Mouse (Mus musculus) lung, embryonic 16.5 days (tissue): ENCODE results near the gene Gm35315. TPM values are rescaled to one million over a fixed set of nuclear protein-coding genes. Genes with fewer than 3 reads are reported as not detected.
A peak's percentile ranks its signal among the peaks of the same experiment; 100 is the strongest.
"Not testable (repeated sequence)": the region's sequence is repeated elsewhere in the genome, so short reads cannot be mapped to it uniquely, and the experiment has no call there.

Experiments used
- ATAC-seq: fragments of 200-750 bp; cut with Nextera tagmentation; 2 replicates; pipeline ENCODE4 v1.8.0; 2017; ENCODE audit warnings: low read depth, mild to moderate bottlenecking, moderate library complexity
- H3K27ac ChIP-seq: fragments of 300-500 bp; sonication (generic); 2 replicates; pipeline ENCODE4 v1.5.1; 2014; ENCODE audit warnings: mild to moderate bottlenecking, control low read depth, low read length
- H3K27me3 ChIP-seq: fragments of 300-500 bp; sonication (generic); 2 replicates; pipeline ENCODE4 v1.6.1; 2014; ENCODE audit warnings: low read depth, low read length, mixed read lengths; ENCODE audit not compliant: control insufficient read depth, insufficient read depth
- H3K36me3 ChIP-seq: fragments of 300-500 bp; sonication (generic); 2 replicates; pipeline ENCODE4 v1.6.1; 2014; ENCODE audit warnings: low read length; ENCODE audit not compliant: control insufficient read depth, insufficient read depth
- H3K4me1 ChIP-seq: fragments of 300-500 bp; sonication (generic); replicated peaks from 2 replicates; pipeline ENCODE4 v1.6.1; 2014; ENCODE audit warnings: low read length, mixed read lengths; ENCODE audit not compliant: control insufficient read depth, insufficient read depth
- H3K4me2 ChIP-seq: fragments of 300-500 bp; sonication (generic); 2 replicates; pipeline ENCODE4 v1.6.1; 2014; ENCODE audit warnings: low read depth, low read length, control low read depth
- H3K4me3 ChIP-seq: fragments of 300-500 bp; sonication (generic); 2 replicates; pipeline ENCODE4 v1.5.1; 2014; ENCODE audit warnings: mild to moderate bottlenecking, low read length, control low read depth
- H3K9ac ChIP-seq: fragments of 300-500 bp; sonication (generic); 2 replicates; pipeline ENCODE4 v1.6.1; 2014; ENCODE audit warnings: low read length, control low read depth
- H3K9me3 ChIP-seq: fragments of 300-500 bp; sonication (generic); 2 replicates; pipeline ENCODE4 v1.6.1; 2016; ENCODE audit warnings: low read length; ENCODE audit not compliant: control insufficient read depth
- WGBS: fragments of 180-500 bp; shearing (Covaris S2); extraction: QIAGEN DNeasy Blood & Tissue Kit; methylation state at CpG from one replicate; pipeline ENCODE4 v1.1.7; 2014; 5-methylcytosine and 5-hydroxymethylcytosine counted together
- polyA plus RNA-seq: library from polyadenylated mRNA; unstranded; fragments of >200 nt; fragmentation: Nextera tagmentation; extraction: Ambion mirVana; gene quantifications from 2 replicates; pipeline ENCODE4 v1.2.1, GENCODE M21; 2015

Gm35315 gene
- polyA plus RNA-seq, 1 experiment from 2014 or later: 1.4 TPM

- WGBS: 79% methylated on average over 3 of the region's 3 CpGs
- H3K27me3 ChIP-seq, H3K9me3 ChIP-seq, H3K4me2 ChIP-seq, H3K27ac ChIP-seq, H3K4me1 ChIP-seq, H3K4me3 ChIP-seq, H3K36me3 ChIP-seq, H3K9ac ChIP-seq, ATAC-seq: not testable (repeated sequence)
Measured at GRCm38 (mm10) chr5:110122380-110122779, 28.2 kb upstream of the Gm35315 start.

DNA sequence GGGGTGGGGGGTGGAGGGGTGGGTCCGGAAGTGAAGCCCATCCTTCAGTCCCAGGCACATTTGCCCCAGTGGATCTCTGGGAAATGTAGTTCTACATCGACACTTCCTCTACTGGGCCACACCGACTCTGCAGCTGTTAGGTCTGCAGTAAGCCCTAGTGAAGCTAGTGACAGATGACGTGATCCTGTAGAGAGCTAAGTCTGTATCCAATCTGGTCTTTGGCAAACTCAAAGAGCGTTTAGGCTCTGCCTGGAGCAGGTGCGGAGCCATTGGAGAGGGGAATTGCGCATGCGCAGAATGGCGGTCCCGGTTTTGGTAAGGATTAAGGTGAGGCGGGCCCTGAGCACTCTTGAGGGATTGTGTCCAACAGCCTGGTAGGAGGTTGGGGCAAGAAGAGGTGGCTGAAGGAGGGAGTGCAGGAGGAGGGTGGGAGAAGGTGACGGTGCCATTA lies 15.8 kb upstream of the Gm35315 start, which contains the start of gene Zfp605:
Gene Zfp605 (plus strand): TSS at position 102 of the 451 bp plus-strand sequence.
- Histone ChIP-seq H3K9me3 (peaks cover 2% of the 10 kb centered on the region; the same call in 1 of the 2 replicates), H3K4me1 (peaks cover 13% of the 10 kb centered on the region), H3K27ac (peak within 1 kb of the TSS; percentile 65), H3K36me3 (peaks cover 20% of the 10 kb centered on the region), H3K4me2 (peak within 1 kb of the TSS; percentile 69), H3K27me3 (no peaks in the 10 kb centered on the region), H3K9ac (peak within 1 kb of the TSS; percentile 58), H3K4me3 (peak within 1 kb of the TSS; percentile 53)
- WGBS: under 1% methylated on average over 12 of the region's 12 CpGs
- peak; percentile 35 for ATAC-seq

- peak overlapping the region; percentile 74 for H3K4me3 ChIP-seq
- peaks cover 36% of the 10 kb centered on the region for H3K36me3 ChIP-seq
- WGBS: 0% methylated on average over 7 of the region's 7 CpGs
- peak overlapping the region; percentile 67 for H3K4me2 ChIP-seq
- H3K9ac ChIP-seq: peak overlapping the region; percentile 92
- H3K4me1 ChIP-seq: peaks cover 13% of the 10 kb centered on the region
- ATAC-seq: no peak
- peak overlapping the region; percentile 99 for H3K27ac ChIP-seq
- H3K27me3 ChIP-seq: no peaks in the 10 kb centered on the region
- H3K9me3 ChIP-seq: peaks cover 7% of the 10 kb centered on the region; the same call in 1 of the 2 replicates
Measured at GRCm38 (mm10) chr5:110108305-110108628, 14.0 kb upstream of the Gm35315 start.

GRCm38 (mm10) chr5:110107581-110108304 lies 13.5 kb upstream of the Gm35315 start, which contains the start of gene Gtpbp6:
Gene Gtpbp6, minus strand, starts transcription at chr5:110108197.
- Histone ChIP-seq H3K27ac (peak within 1 kb of the TSS; percentile 99), H3K36me3 (peaks cover 37% of the 10 kb centered on the region), H3K4me1 (peaks cover 13% of the 10 kb centered on the region), H3K9me3 (peaks cover 7% of the 10 kb centered on the region; the same call in 1 of the 2 replicates), H3K27me3 (no peaks in the 10 kb centered on the region), H3K4me3 (peak within 1 kb of the TSS; percentile 74), H3K4me2 (peak within 1 kb of the TSS; percentile 67), H3K9ac (peak within 1 kb of the TSS; percentile 92)
- WGBS: under 1% methylated on average over 69 of the region's 71 CpGs
- peak; percentile 88 for ATAC-seq

DNA sequence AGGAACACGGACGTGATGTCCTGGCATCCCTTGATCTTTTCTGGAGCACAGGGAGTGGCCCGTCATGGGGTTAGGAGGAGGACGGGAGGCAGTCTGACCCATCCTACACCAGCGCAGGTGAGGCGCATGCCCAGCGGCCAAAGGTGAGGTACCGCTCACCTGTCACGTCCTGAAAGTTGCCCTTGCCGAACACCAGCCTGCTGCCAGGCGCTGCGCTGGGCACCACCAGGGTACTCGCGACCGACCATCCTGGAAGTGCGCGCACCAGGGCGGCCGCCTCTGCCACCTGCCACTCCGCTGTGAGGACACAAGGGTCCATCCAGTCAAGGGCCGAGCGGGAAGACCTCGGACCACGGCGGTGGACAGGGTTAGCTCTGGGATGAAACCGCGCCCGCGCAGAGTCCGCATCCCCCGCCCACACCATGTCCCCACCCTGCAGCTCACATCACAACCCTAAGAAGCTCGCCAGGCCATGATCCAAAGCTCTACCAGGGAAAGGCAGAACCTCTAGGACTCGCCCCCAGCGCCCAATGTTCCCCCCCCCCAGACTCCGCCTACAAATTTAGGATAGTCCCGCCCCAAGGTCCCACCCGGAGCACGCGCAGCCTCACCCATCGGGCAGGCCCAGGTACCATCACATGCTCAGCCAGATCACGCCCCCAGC lies 12.8 kb upstream of the Gm35315 start:
- peak overlapping the region; percentile 92 for H3K9ac ChIP-seq
- peaks cover 37% of the 10 kb centered on the region for H3K36me3 ChIP-seq
- H3K4me1 ChIP-seq: peaks cover 15% of the 10 kb centered on the region
- peaks cover 7% of the 10 kb centered on the region; the same call in 1 of the 2 replicates for H3K9me3 ChIP-seq
- H3K27me3 ChIP-seq: no peaks in the 10 kb centered on the region
- H3K4me3 ChIP-seq: peak overlapping the region; percentile 74
- peak overlapping the region; percentile 99 for H3K27ac ChIP-seq
- H3K4me2 ChIP-seq: peak overlapping the region; percentile 67
- 10% methylated on average over 40 of the region's 41 CpGs for WGBS
- ATAC-seq: no peak; the same call in 1 of the 2 replicates

- WGBS: 93% methylated on average over 26 of the region's 26 CpGs
- Histone ChIP-seq H3K36me3 (peaks cover 37% of the 10 kb centered on the region), H3K4me1 (peaks cover 22% of the 10 kb centered on the region), H3K9me3 (peaks cover 7% of the 10 kb centered on the region; the same call in 1 of the 2 replicates), H3K4me2 (peak overlapping the region; percentile 67), H3K4me3 (peak overlapping the region; percentile 74), H3K27me3 (no peaks in the 10 kb centered on the region), H3K27ac (no peak overlapping the region), H3K9ac (peak overlapping the region; percentile 92)
- no peak for ATAC-seq
Measured at GRCm38 (mm10) chr5:110106140-110106871, 12.1 kb upstream of the Gm35315 start.

DNA sequence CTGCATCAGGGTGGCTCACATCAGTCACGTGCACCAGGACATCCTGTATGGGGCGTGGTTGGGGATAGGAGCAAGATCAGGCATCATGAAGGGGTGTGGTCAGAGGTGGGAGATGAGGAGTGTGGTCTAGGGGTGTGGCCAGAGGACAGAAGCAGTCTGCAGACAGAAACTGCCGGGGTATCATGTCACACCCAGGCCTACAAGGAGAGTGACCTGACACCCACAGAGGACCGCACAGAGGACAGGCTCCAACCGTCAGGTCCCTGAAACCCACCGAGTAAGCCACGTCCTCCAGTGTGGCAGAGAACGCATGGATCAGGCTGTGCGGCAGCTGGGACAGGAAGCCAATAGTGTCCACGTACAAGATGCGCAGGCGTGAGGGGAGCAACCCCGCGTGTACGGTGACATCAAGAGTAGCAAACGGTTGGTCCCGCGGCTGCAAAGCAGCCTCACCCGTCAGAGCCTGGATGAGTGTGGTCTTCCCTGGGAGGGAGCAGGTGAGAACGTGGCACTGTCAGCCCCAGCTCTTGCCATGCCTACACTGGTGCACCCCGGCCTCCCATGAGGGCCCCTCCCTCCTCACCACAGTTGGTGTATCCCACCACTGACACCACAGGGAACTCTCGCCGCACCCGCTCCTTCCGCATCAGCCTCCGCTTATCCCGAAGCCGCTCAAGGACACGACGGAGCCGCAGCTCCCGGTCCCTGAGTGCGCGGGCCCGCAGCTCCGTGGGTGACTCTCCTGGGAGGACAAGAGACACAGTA lies 10.6 kb upstream of the Gm35315 start:
- Histone ChIP-seq H3K4me3 (no peak overlapping the region), H3K27me3 (no peaks in the 10 kb centered on the region), H3K4me1 (peaks cover 29% of the 10 kb centered on the region), H3K36me3 (peaks cover 37% of the 10 kb centered on the region), H3K9me3 (peaks cover 7% of the 10 kb centered on the region; the same call in 1 of the 2 replicates), H3K27ac (no peak overlapping the region), H3K4me2 (no peak overlapping the region), H3K9ac (no peak overlapping the region)
- no peak for ATAC-seq
- WGBS: 96% methylated on average over 36 of the region's 36 CpGs

GRCm38 (mm10) chr5:110103901-110104615 lies 9.8 kb upstream of the Gm35315 start:
- WGBS: 94% methylated on average over 27 of the region's 27 CpGs
- H3K4me1 ChIP-seq: peaks cover 29% of the 10 kb centered on the region
- H3K4me3 ChIP-seq: no peak overlapping the region
- no peaks in the 10 kb centered on the region for H3K27me3 ChIP-seq
- H3K27ac ChIP-seq: no peak overlapping the region
- H3K9me3 ChIP-seq: peaks cover 7% of the 10 kb centered on the region; the same call in 1 of the 2 replicates
- no peak overlapping the region for H3K4me2 ChIP-seq
- peaks cover 37% of the 10 kb centered on the region for H3K36me3 ChIP-seq
- no peak for ATAC-seq
- H3K9ac ChIP-seq: no peak overlapping the region
